8 mouse cellular contexts compared by ENCODE assay signal in genomic region chr7:45234333-45234841, GRCm38 (mm10). TPM values are rescaled to one million over a fixed set of nuclear protein-coding genes. Genes with fewer than 3 reads are reported as not detected.
DNase-seq lines count a peak whose midpoint lies in the region; ATAC-seq and TF ChIP-seq lines count a peak whose summit lies in the region.

No protein-coding gene starts in this region.

- peak; percentile 39 for DNase-seq in kidney, postnatal 0 days (ENCODE audit: low spot score)
- no peak for DNase-seq in kidney, adult 9 months
- peak; percentile 63 for DNase-seq in embryo, embryonic 9.5 days (ENCODE audit: extremely low spot score)
- DNase-seq in frontal cortex, adult 2 months (ENCODE audit: extremely low spot score in 1 of 2, low spot score in 1 of 2) = no peak
- no peak for DNase-seq in left cerebral cortex, postnatal 36 days (ENCODE audit: low spot score in 2 of 2)

- H3K4me3 ChIP-seq in kidney, postnatal 0 days (replicated peaks; ENCODE audit: low read depth, low read length) = peak overlapping the region; percentile 20; the same call in 1 of the 2 replicates
- H3K4me3 ChIP-seq in intestine, embryonic 16.5 days (ENCODE audit: low read length) = peak overlapping the region; percentile 26
- H3K4me3 ChIP-seq in midbrain, embryonic 16.5 days (ENCODE audit: low read depth, low read length) = no peak overlapping the region

- WGBS in kidney, postnatal 0 days = 17% methylated on average over 29 of the region's 29 CpGs
- 12% methylated on average over 29 of the region's 29 CpGs for WGBS in intestine, embryonic 16.5 days
- 7% methylated on average over 29 of the region's 29 CpGs for WGBS in midbrain, embryonic 16.5 days

- TF ChIP-seq CTCF in kidney, postnatal 0 days (IDR thresholded peaks at IDR 0.05; ENCODE audit: low read depth) = no peak

- 0 out of 2 replicates have a peak overlapping the region, but pooled peaks have one; percentile 18 for H3K9ac ChIP-seq in kidney, postnatal 0 days (ENCODE audit: low read depth, low read length)
- peak overlapping the region; percentile 46 for H3K9ac ChIP-seq in intestine, embryonic 16.5 days (ENCODE audit: low read depth, low read length)
- H3K9ac ChIP-seq in midbrain, embryonic 16.5 days (ENCODE audit: low read depth, low read length) = no peak overlapping the region

- H3K4me1 ChIP-seq in kidney, postnatal 0 days (replicated peaks; ENCODE audit: insufficient read depth, low read length) = peaks cover 12% of the 10 kb centered on the region
- peaks cover 21% of the 10 kb centered on the region for H3K4me1 ChIP-seq in intestine, embryonic 16.5 days (ENCODE audit: control insufficient read depth, insufficient read depth, low read length)
- peaks cover 7% of the 10 kb centered on the region; the same call in 1 of the 2 replicates for H3K4me1 ChIP-seq in midbrain, embryonic 16.5 days (ENCODE audit: control insufficient read depth, insufficient read depth, low read length)

- H3K9me3 ChIP-seq in kidney, postnatal 0 days (replicated peaks; ENCODE audit: low read length) = no peaks in the 10 kb centered on the region
- H3K9me3 ChIP-seq in intestine, embryonic 16.5 days (ENCODE audit: control insufficient read depth, low read length) = no peaks in the 10 kb centered on the region
- H3K9me3 ChIP-seq in midbrain, embryonic 16.5 days (replicated peaks; ENCODE audit: control insufficient read depth, low read length, poor library complexity, severe bottlenecking) = no peaks in the 10 kb centered on the region

- no peaks in the 10 kb centered on the region for H3K27me3 ChIP-seq in kidney, postnatal 0 days (ENCODE audit: insufficient read depth, low read length)
- 0 out of 2 replicates have a peak, but pooled peaks cover 3% of the 10 kb centered on the region for H3K27me3 ChIP-seq in intestine, embryonic 16.5 days (replicated peaks; ENCODE audit: control insufficient read depth, insufficient read depth, low read length)
- H3K27me3 ChIP-seq in midbrain, embryonic 16.5 days (ENCODE audit: control insufficient read depth, insufficient read depth, low read depth, low read length) = peaks cover 20% of the 10 kb centered on the region

- H3K27ac ChIP-seq in kidney, postnatal 0 days = no peak overlapping the region
- peak overlapping the region; percentile 12 for H3K27ac ChIP-seq in intestine, embryonic 16.5 days (ENCODE audit: low read length)
- no peak overlapping the region for H3K27ac ChIP-seq in midbrain, embryonic 16.5 days (ENCODE audit: low read length)

- H3K36me3 ChIP-seq in kidney, postnatal 0 days (ENCODE audit: insufficient read depth, low read length) = peaks cover 22% of the 10 kb centered on the region
- H3K36me3 ChIP-seq in intestine, embryonic 16.5 days (ENCODE audit: control insufficient read depth, insufficient read depth, low read length) = 0 out of 2 replicates have a peak, but pooled peaks cover 3% of the 10 kb centered on the region
- H3K36me3 ChIP-seq in midbrain, embryonic 16.5 days (ENCODE audit: control insufficient read depth, insufficient read depth, low read length) = no peaks in the 10 kb centered on the region

- H3K4me2 ChIP-seq in kidney, postnatal 0 days (ENCODE audit: low read length) = peak overlapping the region; percentile 57
- peak overlapping the region; percentile 42 for H3K4me2 ChIP-seq in intestine, embryonic 16.5 days (ENCODE audit: low read depth, low read length)
- peak overlapping the region; percentile 31; the same call in 1 of the 2 replicates for H3K4me2 ChIP-seq in midbrain, embryonic 16.5 days (ENCODE audit: low read length)

- no peak; the same call in 1 of the 2 replicates for ATAC-seq in kidney, postnatal 0 days (replicated peaks; ENCODE audit: low FRiP score, low read depth)
- peak; percentile 64 for ATAC-seq in intestine, embryonic 16.5 days
- ATAC-seq in midbrain, embryonic 16.5 days = no peak
- no peak for ATAC-seq in monocyte, adult 5-6 weeks (replicated peaks; ENCODE audit: insufficient number of reproducible peaks, low FRiP score, low TSS enrichment, poor library complexity, severe bottlenecking)

- intact Hi-C loops in left cerebral cortex, postnatal 36 days (cut with DNase I) = no loop called here

RNA-seq across cellular contexts. Expression of gene Cd37, which starts 4.5 kb away (rescaled TPM):
- 2.1 and 2.6 TPM in 2 replicates for polyA plus RNA-seq in kidney, postnatal 0 days (2015; fragmentation: Nextera tagmentation; extraction: Ambion mirVana)
- 4.2 and 5.0 TPM in 2 replicates for polyA plus RNA-seq in intestine, embryonic 16.5 days (2015; fragmentation: Nextera tagmentation; extraction: Ambion mirVana)
- polyA plus RNA-seq in midbrain, embryonic 16.5 days (2015; fragmentation: Nextera tagmentation; extraction: Ambion mirVana) = 1.3 and 1.4 TPM in 2 replicates
- 112 to 185 TPM (median 125 TPM) in 3 replicates for total RNA-seq in monocyte, adult 5-6 weeks (2017)
- 10.3 and 11.2 TPM in 2 replicates for polyA plus RNA-seq in frontal cortex, adult 2 months (2012; rRNA removed)
- total RNA-seq in left cerebral cortex, postnatal 36 days (2021) = 1 to 10 TPM; 5.0 to 5.9 TPM

RNA-seq across cellular contexts. Expression of gene Slc6a16, which starts 6.5 kb away (rescaled TPM):
- polyA plus RNA-seq in kidney, postnatal 0 days (2015; fragmentation: Nextera tagmentation; extraction: Ambion mirVana) = 0.18 and 0.45 TPM in 2 replicates
- not detected in 2 replicates for polyA plus RNA-seq in intestine, embryonic 16.5 days (2015; fragmentation: Nextera tagmentation; extraction: Ambion mirVana)
- polyA plus RNA-seq in midbrain, embryonic 16.5 days (2015; fragmentation: Nextera tagmentation; extraction: Ambion mirVana) = 0.93 and 1.2 TPM in 2 replicates
- 0.64 TPM in 1 of 3 replicates, not detected in the others for total RNA-seq in monocyte, adult 5-6 weeks (2017)
- polyA plus RNA-seq in frontal cortex, adult 2 months (2012; rRNA removed) = 1.1 and 1.2 TPM in 2 replicates
- total RNA-seq in left cerebral cortex, postnatal 36 days (2021) = 1 to 10 TPM; 1.2 to 1.6 TPM

RNA-seq across cellular contexts. Expression of gene Tead2, which starts 18.8 kb away (rescaled TPM):
- 94.3 and 112 TPM in 2 replicates for polyA plus RNA-seq in kidney, postnatal 0 days (2015; fragmentation: Nextera tagmentation; extraction: Ambion mirVana)
- polyA plus RNA-seq in intestine, embryonic 16.5 days (2015; fragmentation: Nextera tagmentation; extraction: Ambion mirVana) = 69.6 and 82.1 TPM in 2 replicates
- polyA plus RNA-seq in midbrain, embryonic 16.5 days (2015; fragmentation: Nextera tagmentation; extraction: Ambion mirVana) = 30.5 and 39.5 TPM in 2 replicates
- total RNA-seq in monocyte, adult 5-6 weeks (2017) = 0.48 to 2.5 TPM (median 0.64 TPM) in 3 replicates
- polyA plus RNA-seq in frontal cortex, adult 2 months (2012; rRNA removed) = 6.0 and 9.6 TPM in 2 replicates
- total RNA-seq in left cerebral cortex, postnatal 36 days (2021) = 1 to 10 TPM; 3.9 to 5.6 TPM

RNA-seq across cellular contexts. Expression of gene Dkkl1, which starts 22.4 kb away (rescaled TPM):
- polyA plus RNA-seq in kidney, postnatal 0 days (2015; fragmentation: Nextera tagmentation; extraction: Ambion mirVana) = 0.47 and 1.3 TPM in 2 replicates
- polyA plus RNA-seq in intestine, embryonic 16.5 days (2015; fragmentation: Nextera tagmentation; extraction: Ambion mirVana) = 0.86 and 1.3 TPM in 2 replicates
- polyA plus RNA-seq in midbrain, embryonic 16.5 days (2015; fragmentation: Nextera tagmentation; extraction: Ambion mirVana) = 6.2 and 10.5 TPM in 2 replicates
- 4.7 to 8.7 TPM (median 6.1 TPM) in 3 replicates for total RNA-seq in monocyte, adult 5-6 weeks (2017)
- polyA plus RNA-seq in frontal cortex, adult 2 months (2012; rRNA removed) = 29.5 and 29.9 TPM in 2 replicates
- total RNA-seq in left cerebral cortex, postnatal 36 days (2021) = 10 to 100 TPM; 25.9 to 29.9 TPM

RNA-seq across cellular contexts. Expression of gene Ccdc155, which starts 29.7 kb away (rescaled TPM):
- polyA plus RNA-seq in kidney, postnatal 0 days (2015; fragmentation: Nextera tagmentation; extraction: Ambion mirVana) = 0.36 and 0.43 TPM in 2 replicates
- polyA plus RNA-seq in intestine, embryonic 16.5 days (2015; fragmentation: Nextera tagmentation; extraction: Ambion mirVana) = 0.44 and 0.62 TPM in 2 replicates
- polyA plus RNA-seq in midbrain, embryonic 16.5 days (2015; fragmentation: Nextera tagmentation; extraction: Ambion mirVana) = 0.45 and 0.53 TPM in 2 replicates
- total RNA-seq in monocyte, adult 5-6 weeks (2017) = 0.75 TPM in 1 of 3 replicates, not detected in the others
- polyA plus RNA-seq in frontal cortex, adult 2 months (2012; rRNA removed) = 4.1 TPM in 2 replicates
- total RNA-seq in left cerebral cortex, postnatal 36 days (2021) = 1 to 10 TPM; 5.1 to 5.2 TPM

Comparison
In these comparisons a context has a peak if more than half of its experiments do, and no peak if none do; other contexts are left out.
1. DNase-seq: peak in kidney, postnatal 0 days (single experiment) and embryo, embryonic 9.5 days (single experiment); none in kidney, adult 9 months (single experiment), frontal cortex, adult 2 months (0 of 2) and left cerebral cortex, postnatal 36 days (0 of 2).
2. Peak in every context shown above with its lines, with median percentiles within 50 percentile points of each other: H3K4me2 ChIP-seq.